Mouse (Mus musculus): ENCODE results near the gene Kcnh6. TPM values are rescaled to one million over a fixed set of nuclear protein-coding genes. Genes with fewer than 3 reads are reported as not detected.

Gene Kcnh6
- polyA plus RNA-seq (2012; fragmentation: generic; extraction: Trizol): not detected

DNA sequence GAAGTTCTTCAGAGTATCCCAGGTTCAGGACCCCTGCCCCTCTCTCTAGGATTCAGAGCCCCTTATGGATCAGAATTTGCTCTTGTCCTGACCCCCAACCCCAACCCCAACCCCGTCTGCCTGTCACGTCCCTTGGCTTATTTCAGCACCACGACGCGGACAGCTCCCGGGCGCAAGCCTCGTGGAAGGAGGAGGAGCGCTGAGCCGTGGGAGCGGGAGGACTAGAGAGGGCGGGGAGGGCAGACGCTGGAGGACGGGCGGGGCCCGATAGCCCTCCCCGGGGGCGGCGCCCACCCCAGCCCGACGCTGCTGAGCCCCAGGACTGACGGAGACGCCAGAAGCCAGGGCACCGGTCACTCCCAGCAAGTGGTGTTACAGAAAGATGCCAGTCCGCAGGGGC, at the start of gene Kcnh6:
Gene Kcnh6, plus strand, starts transcription at position 304 of the 400 bp plus-strand sequence.

GRCm38 (mm10) chr11:105967741-105968574, 40.0 kb upstream of the Kcnh6 start, which contains the start of gene Ace:
TSS of gene Ace (plus strand) at chr11:105967945.

GRCm38 (mm10) chr11:105994375-105994774, 13.5 kb upstream of the Kcnh6 start, which contains the start of gene Ace3:
TSS of gene Ace3 (plus strand) at chr11:105994675.

DNA sequence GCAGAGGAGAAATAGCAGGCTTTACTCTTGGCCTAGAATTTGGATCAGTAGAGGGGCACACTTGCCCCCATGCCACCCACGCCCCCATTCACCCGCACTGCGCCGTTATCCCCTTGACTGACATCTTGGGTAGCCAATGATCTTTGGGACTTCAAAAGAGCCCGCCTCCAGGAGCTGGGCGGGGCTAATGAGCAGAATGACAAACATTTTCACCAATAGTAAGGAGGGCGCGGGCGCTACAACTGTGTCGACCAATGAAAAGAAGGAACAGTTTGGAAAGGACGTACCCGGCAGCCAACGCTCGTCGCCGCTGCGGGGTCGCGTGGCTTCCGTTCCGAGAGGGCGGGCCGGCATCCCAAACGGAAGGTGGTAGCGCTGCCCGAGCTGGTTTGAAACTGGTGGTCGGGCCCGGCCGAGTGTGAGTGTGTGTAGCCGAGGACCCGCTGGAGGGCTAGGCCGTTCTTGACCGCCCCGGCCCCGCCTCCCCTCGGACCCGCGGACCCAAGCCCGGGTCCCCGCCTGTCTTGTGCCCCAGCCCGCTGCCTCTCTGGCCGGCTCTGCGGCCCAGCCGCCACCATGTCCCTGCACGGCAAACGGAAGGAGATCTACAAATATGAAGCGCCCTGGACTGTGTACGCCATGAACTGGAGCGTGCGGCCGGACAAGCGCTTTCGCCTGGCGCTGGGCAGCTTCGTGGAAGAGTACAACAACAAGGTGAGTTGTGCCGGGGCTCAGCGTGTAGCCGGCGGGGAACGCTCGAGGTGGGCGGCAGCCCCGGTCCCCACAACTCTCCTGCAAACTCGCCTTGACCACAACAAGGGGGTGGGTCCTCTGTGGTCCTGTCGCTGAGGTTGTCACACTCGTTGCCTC, 28.9 kb downstream of the Kcnh6 start, which contains the start of gene Dcaf7:
Gene Dcaf7, plus strand, starts transcription at position 325 of the 870 bp plus-strand sequence.

DNA sequence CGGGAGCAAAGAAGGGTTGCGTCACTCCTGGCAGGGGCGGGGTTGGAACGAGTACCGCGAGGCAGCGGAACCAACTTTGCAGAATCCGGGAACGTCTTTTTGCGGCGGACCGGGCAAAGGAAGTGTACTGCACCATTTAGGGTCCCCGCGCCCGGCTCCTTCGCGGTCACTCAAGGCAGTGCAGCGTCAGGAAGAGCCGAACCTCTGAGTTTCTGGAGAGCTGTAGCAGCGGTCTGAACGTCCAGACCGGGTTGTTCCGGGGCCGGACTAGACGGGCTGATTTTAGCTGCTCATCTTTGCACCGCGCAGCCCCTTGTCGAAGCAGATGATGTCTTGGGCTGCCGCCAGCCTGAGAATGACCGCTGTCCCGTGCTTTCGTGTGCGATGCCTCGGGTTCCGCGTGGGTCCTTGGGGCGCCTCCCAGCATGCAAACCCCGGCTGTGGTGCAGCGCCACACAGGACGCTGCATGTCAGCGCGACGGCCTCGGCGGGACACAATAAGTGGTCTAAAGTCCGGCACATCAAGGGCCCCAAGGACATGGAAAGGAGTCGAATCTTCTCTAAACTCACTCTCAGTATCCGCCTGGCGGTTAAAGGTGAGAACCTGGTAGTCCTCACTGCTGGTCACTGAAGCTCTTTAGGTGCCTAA, 58.1 kb downstream of the Kcnh6 start, which contains the start of gene Taco1:
Gene Taco1, plus strand, starts transcription at position 139 of the 649 bp plus-strand sequence.

Other genes with a start within 250 kb of the Kcnh6 start
- gene Cyb561, start 54.8 kb upstream of the Kcnh6 start, polyA plus RNA-seq (2012; fragmentation: generic; extraction: Trizol): under 1 TPM; 0.14 to 0.15 TPM
- gene Ace, start 40.2 kb upstream of the Kcnh6 start, polyA plus RNA-seq (2012; fragmentation: generic; extraction: Trizol): not detected
- not detected for gene Ace3, start 13.4 kb upstream of the Kcnh6 start, polyA plus RNA-seq (2012; fragmentation: generic; extraction: Trizol)
- gene Dcaf7, start 28.7 kb downstream of the Kcnh6 start, polyA plus RNA-seq (2012; fragmentation: generic; extraction: Trizol): 10 to 100 TPM; 17.9 to 41.8 TPM
- 10 to 100 TPM in 1 of 2 experiments, 1 to 10 TPM in 1; 8.3 to 12.9 TPM for gene Taco1, start 57.9 kb downstream of the Kcnh6 start, polyA plus RNA-seq (2012; fragmentation: generic; extraction: Trizol)
- gene Map3k3, start 76.5 kb downstream of the Kcnh6 start, polyA plus RNA-seq (2012; fragmentation: generic; extraction: Trizol): 10 to 100 TPM in 1 of 2 experiments, 1 to 10 TPM in 1; 9.4 to 26.9 TPM
- 1 to 10 TPM in 1 of 2 experiments, not detected in 1; 1.1 TPM for gene Gm10840, start 152.7 kb downstream of the Kcnh6 start, polyA plus RNA-seq (2012; fragmentation: generic; extraction: Trizol)
- gene Limd2, start 152.7 kb downstream of the Kcnh6 start, polyA plus RNA-seq (2012; fragmentation: generic; extraction: Trizol): 10 to 100 TPM; 71.9 to 89.6 TPM
- 10 to 100 TPM; 15.6 to 21.2 TPM for gene Strada, start 194.0 kb downstream of the Kcnh6 start, polyA plus RNA-seq (2012; fragmentation: generic; extraction: Trizol)
- gene Ccdc47, start 208.2 kb downstream of the Kcnh6 start, polyA plus RNA-seq (2012; fragmentation: generic; extraction: Trizol): 10 to 100 TPM in 1 of 2 experiments, 1 to 10 TPM in 1; 3.0 to 18.7 TPM
- gene Ddx42, start 208.8 kb downstream of the Kcnh6 start, polyA plus RNA-seq (2012; fragmentation: generic; extraction: Trizol): 10 to 100 TPM in 1 of 2 experiments, 1 to 10 TPM in 1; 2.8 to 28.5 TPM
- gene Ftsj3, start 248.0 kb downstream of the Kcnh6 start, polyA plus RNA-seq (2012; fragmentation: generic; extraction: Trizol): 10 to 100 TPM; 19.5 to 25.6 TPM
- 100 to 1,000 TPM; 181 to 374 TPM for gene Psmc5, start 248.0 kb downstream of the Kcnh6 start, polyA plus RNA-seq (2012; fragmentation: generic; extraction: Trizol)

Measured in C3H10T1/2 (cell line).